In genomic region chr5:112501384-112501783, GRCm38 (mm10) we compare ENCODE assay signal across 14 mouse cellular contexts. TPM values are rescaled to one million over a fixed set of nuclear protein-coding genes. Genes with fewer than 3 reads are reported as not detected.
DNase-seq lines count a peak whose midpoint lies in the region; ATAC-seq and TF ChIP-seq lines count a peak whose summit lies in the region.
"Had no signal": no experiment of that assay in that cellular context is flagged by ENCODE, and none has a peak within 500 bp of the region (broad histone marks: within the 10 kb centered on the region; RNA-seq: fewer than 3 reads in every experiment).

No protein-coding gene starts in this region.

- H3K27ac ChIP-seq in forebrain, embryonic 11.5 days (ENCODE audit: low read depth, low read length) = peak overlapping the region; percentile 60; the same call in 1 of the 2 replicates
- peak overlapping the region; percentile 54; the same call in 1 of the 2 replicates for H3K27ac ChIP-seq in hindbrain, postnatal 0 days
- no peak overlapping the region for H3K27ac ChIP-seq in liver, postnatal 0 days (ENCODE audit: low read depth)
- H3K27ac ChIP-seq: liver, embryonic 13.5 days had no signal

- H3K27me3 ChIP-seq in forebrain, embryonic 11.5 days (ENCODE audit: control insufficient read depth, insufficient read depth, low read length) = no peaks in the 10 kb centered on the region
- H3K27me3 ChIP-seq in hindbrain, postnatal 0 days (ENCODE audit: insufficient read depth, low read length) = no peaks in the 10 kb centered on the region
- H3K27me3 ChIP-seq in liver, postnatal 0 days (ENCODE audit: insufficient read depth, low read length) = no peaks in the 10 kb centered on the region
- H3K27me3 ChIP-seq: liver, embryonic 13.5 days had no signal

- H3K36me3 ChIP-seq in forebrain, embryonic 11.5 days (ENCODE audit: control insufficient read depth, insufficient read depth, low read length) = no peaks in the 10 kb centered on the region
- no peaks in the 10 kb centered on the region for H3K36me3 ChIP-seq in hindbrain, postnatal 0 days (ENCODE audit: insufficient read depth, low read length)
- no peaks in the 10 kb centered on the region for H3K36me3 ChIP-seq in liver, postnatal 0 days (replicated peaks; ENCODE audit: insufficient read depth, low read length)
- H3K36me3 ChIP-seq: liver, embryonic 13.5 days had no signal

- no peak for TF ChIP-seq CTCF in brain, embryonic 14.5 days (IDR thresholded peaks at IDR 0.05; ENCODE audit: borderline replicate concordance, extremely low read depth, insufficient read depth, insufficient read length)
- no peak for TF ChIP-seq CTCF in hindbrain, postnatal 0 days (IDR thresholded peaks at IDR 0.05; ENCODE audit: low read depth)
- TF ChIP-seq CTCF in liver, postnatal 0 days (IDR thresholded peaks at IDR 0.05; ENCODE audit: low read depth) = no peak

- 41% methylated on average over 2 of the region's 2 CpGs for WGBS in forebrain, embryonic 11.5 days
- 34% methylated on average over 2 of the region's 2 CpGs for WGBS in hindbrain, postnatal 0 days
- 72% methylated on average over 2 of the region's 2 CpGs for WGBS in liver, postnatal 0 days (ENCODE audit: insufficient replicate concordance)

- DNase-seq in brain, adult 2 months (ENCODE audit: low read depth, low spot score) = peak; percentile 75
- peak; percentile 80 for DNase-seq in brain, embryonic 14.5 days (ENCODE audit: low read depth)
- DNase-seq in forebrain, embryonic 11.5 days (ENCODE audit: low spot score) = no peak
- DNase-seq in hindbrain, postnatal 0 days (ENCODE audit: low spot score) = peak; percentile 52
- DNase-seq in thymus, postnatal 36 days = no peak
- DNase-seq in liver, postnatal 0 days = no peak
- DNase-seq: embryo, embryonic 11 days; heart, adult 18-20 months; heart, postnatal 36 days; liver, embryonic 13.5 days had no signal

- no peak overlapping the region for H3K4me2 ChIP-seq in forebrain, embryonic 11.5 days (ENCODE audit: low read depth, low read length, severe bottlenecking)
- no peak overlapping the region for H3K4me2 ChIP-seq in hindbrain, postnatal 0 days (ENCODE audit: low read depth, low read length)
- no peak overlapping the region for H3K4me2 ChIP-seq in liver, postnatal 0 days (ENCODE audit: low read depth, low read length)
- H3K4me2 ChIP-seq: liver, embryonic 13.5 days had no signal

- TF ChIP-seq EP300 in liver, postnatal 0 days (IDR thresholded peaks at IDR 0.05; ENCODE audit: low read depth) = no peak

- TF ChIP-seq POLR2A in brain, embryonic 14.5 days (IDR thresholded peaks at IDR 0.05; ENCODE audit: borderline replicate concordance, extremely low read depth, insufficient read depth, insufficient read length, poor library complexity, severe bottlenecking) = no peak

- H3K9me3 ChIP-seq in forebrain, embryonic 11.5 days (ENCODE audit: control insufficient read depth, low read length) = peaks cover 5% of the 10 kb centered on the region
- no peaks in the 10 kb centered on the region for H3K9me3 ChIP-seq in hindbrain, postnatal 0 days (ENCODE audit: low read length)
- H3K9me3 ChIP-seq in liver, postnatal 0 days (ENCODE audit: low read length) = peaks cover 4% of the 10 kb centered on the region; the same call in 1 of the 2 replicates

- no peak overlapping the region for H3K4me3 ChIP-seq in forebrain, embryonic 11.5 days (ENCODE audit: low read depth, low read length)
- no peak overlapping the region for H3K4me3 ChIP-seq in hindbrain, postnatal 0 days (ENCODE audit: low read length)
- H3K4me3 ChIP-seq in liver, postnatal 0 days (ENCODE audit: low read depth, low read length) = no peak overlapping the region
- H3K4me3 ChIP-seq: liver, embryonic 13.5 days; myocyte had no signal

- no peak for ATAC-seq in forebrain, embryonic 11.5 days (replicated peaks; ENCODE audit: low FRiP score)
- peak; percentile 27; the same call in 1 of the 2 replicates for ATAC-seq in hindbrain, postnatal 0 days
- ATAC-seq in megakaryocyte progenitor cell, adult 5-6 weeks (replicated peaks; ENCODE audit: poor library complexity) = no peak
- ATAC-seq in liver, postnatal 0 days = no peak

- H3K4me1 ChIP-seq in forebrain, embryonic 11.5 days (replicated peaks; ENCODE audit: control insufficient read depth, insufficient read depth, low read length) = peaks cover 21% of the 10 kb centered on the region; the same call in 1 of the 2 replicates
- peaks cover 27% of the 10 kb centered on the region for H3K4me1 ChIP-seq in hindbrain, postnatal 0 days (ENCODE audit: insufficient read depth, low read length)
- H3K4me1 ChIP-seq in liver, postnatal 0 days (ENCODE audit: insufficient read depth) = no peaks in the 10 kb centered on the region

- H3K9ac ChIP-seq in forebrain, embryonic 11.5 days (ENCODE audit: low read length) = 0 out of 2 replicates have a peak overlapping the region, but pooled peaks have one; percentile 13
- no peak overlapping the region for H3K9ac ChIP-seq in hindbrain, postnatal 0 days (replicated peaks; ENCODE audit: low read length)
- H3K9ac ChIP-seq in liver, postnatal 0 days (replicated peaks) = no peak overlapping the region
- H3K9ac ChIP-seq: liver, embryonic 13.5 days had no signal

RNA-seq across cellular contexts. Expression of gene Gm6588, which starts 52.2 kb away (rescaled TPM):
- not detected in 2 replicates for polyA plus RNA-seq in brain, embryonic 14.5 days (2012; rRNA removed)
- polyA plus RNA-seq in forebrain, embryonic 11.5 days (2014; fragmentation: Nextera tagmentation; extraction: Ambion mirVana) = not detected in 2 replicates
- not detected in 2 replicates for total RNA-seq in hindbrain, postnatal 0 days (2014; rRNA removed)
- 0.25 and 0.58 TPM in 2 replicates for polyA plus RNA-seq in hindbrain, postnatal 0 days (2015; fragmentation: Nextera tagmentation; extraction: Ambion mirVana)
- not detected in 2 replicates for total RNA-seq in megakaryocyte progenitor cell, adult 5-6 weeks (2015)
- not detected in 2 replicates for total RNA-seq in megakaryocyte progenitor cell, adult 5-6 weeks (2017)
- polyA plus RNA-seq in liver, postnatal 0 days (2015; fragmentation: Nextera tagmentation; extraction: Ambion mirVana) = not detected in 2 replicates
- total RNA-seq: adrenal gland, postnatal 4 days; heart, adult 18-20 months; heart, postnatal 36 days had no signal
- polyA plus RNA-seq: kidney, embryonic 16.5 days; liver, embryonic 13.5 days; myocyte had no signal

Comparison
In these comparisons a context has a peak if more than half of its experiments do, and no peak if none do; other contexts are left out.
1. DNase-seq: peak in brain, adult 2 months (single experiment), brain, embryonic 14.5 days (single experiment) and hindbrain, postnatal 0 days (single experiment); none in forebrain, embryonic 11.5 days (single experiment), thymus, postnatal 36 days (0 of 2) and liver, postnatal 0 days (single experiment).